Mouse (Mus musculus): ENCODE measurements at regions not wholly inside any gene's neighbourhood (a gene's known extent, or its start where the extent isn't known, plus 50 kb on each side); places are given as distances from the start of the nearest gene placed in this dataset.

DNA sequence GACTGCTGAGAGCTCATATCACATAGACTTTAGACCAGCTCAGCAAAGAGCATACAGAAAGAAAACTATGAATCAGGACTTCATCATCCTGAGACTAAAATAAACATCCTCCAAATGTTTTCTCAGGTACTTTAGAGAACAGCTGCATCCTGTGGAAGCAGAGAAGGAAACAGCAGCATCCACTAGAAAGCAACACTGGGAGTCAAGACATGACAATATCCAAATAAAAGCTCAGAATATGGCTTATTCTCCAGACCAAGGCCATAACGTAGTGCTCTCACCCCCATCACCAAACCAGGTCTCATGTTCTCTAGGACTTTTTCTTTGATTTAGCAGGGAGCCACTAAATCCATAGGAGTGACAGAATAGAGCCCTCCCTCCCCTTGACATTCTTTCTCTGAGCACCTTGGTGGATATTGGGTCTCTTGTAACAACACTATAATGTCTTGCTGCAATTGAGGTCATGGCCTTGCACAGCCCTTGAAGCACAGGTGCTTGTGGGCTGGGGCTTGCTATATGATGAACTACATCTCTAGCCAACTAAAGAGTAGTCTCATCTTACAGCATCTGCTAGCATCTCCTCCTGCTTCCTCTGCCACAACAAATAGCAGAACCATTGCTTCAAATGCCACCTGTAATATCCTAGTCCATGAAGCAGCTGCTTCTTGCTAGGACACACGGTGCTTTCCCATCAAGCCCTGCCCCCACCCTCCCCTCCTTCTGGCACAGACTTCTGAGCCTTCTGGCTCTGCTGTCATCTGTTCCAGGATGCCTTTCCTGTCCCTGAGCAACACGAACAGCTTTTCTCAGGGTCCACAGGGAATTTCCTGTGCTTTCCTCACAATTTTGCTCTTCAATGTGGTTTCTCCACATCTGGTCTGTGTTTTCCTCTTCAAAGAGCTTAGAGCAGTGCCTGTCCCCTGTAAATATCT is 108.4 kb upstream of the Ccdc85a start:
- 28% methylated on average over 3 of the region's 3 CpGs for WGBS
- no peaks in the 10 kb centered on the region for H3K27me3 ChIP-seq (ENCODE audit: control insufficient read depth, insufficient read depth, low read length)
- no peaks in the 10 kb centered on the region for H3K36me3 ChIP-seq (ENCODE audit: control insufficient read depth, insufficient read depth, low read length)
- H3K9ac ChIP-seq (ENCODE audit: low read length): no peak overlapping the region
- no peak overlapping the region for H3K4me3 ChIP-seq (ENCODE audit: control insufficient read depth in 1 of 2, insufficient read depth in 1 of 2, low read depth in 1 of 2, low read length in 2 of 2)
- ATAC-seq (ENCODE audit: insufficient number of reproducible peaks, insufficient read depth, low FRiP score, low read depth): peak; percentile 64; the same call in 1 of the 2 replicates
- no peak overlapping the region for H3K4me2 ChIP-seq (ENCODE audit: low read length)
- H3K4me1 ChIP-seq (ENCODE audit: control insufficient read depth in 2 of 2, insufficient read depth in 2 of 2, low read length in 2 of 2): peaks cover 7 to 12% of the 10 kb centered on the region in 2 experiments
- H3K9me3 ChIP-seq (ENCODE audit: control insufficient read depth, low read length): no peaks in the 10 kb centered on the region
- H3K27ac ChIP-seq (replicated peaks in 1 of 2; ENCODE audit: control insufficient read depth in 1 of 2, insufficient read depth in 1 of 2, low read depth in 2 of 2, low read length in 2 of 2): peak overlapping the region; percentile 48 to 59

GRCm38 (mm10) chr11:28688436-28688835 is 104.3 kb upstream of the Ccdc85a start:
- Histone ChIP-seq H3K4me3 (ENCODE audit: control insufficient read depth in 1 of 2, insufficient read depth in 1 of 2, low read depth in 1 of 2, low read length in 2 of 2) (no peak overlapping the region), H3K9ac (ENCODE audit: low read length) (no peak overlapping the region), H3K36me3 (ENCODE audit: control insufficient read depth, insufficient read depth, low read length) (no peaks in the 10 kb centered on the region), H3K4me2 (ENCODE audit: low read length) (no peak overlapping the region), H3K27me3 (ENCODE audit: control insufficient read depth, insufficient read depth, low read length) (no peaks in the 10 kb centered on the region), H3K4me1 (ENCODE audit: control insufficient read depth in 2 of 2, insufficient read depth in 2 of 2, low read length in 2 of 2) (peaks cover 7% of the 10 kb centered on the region in 2 experiments), H3K9me3 (ENCODE audit: control insufficient read depth, low read length) (no peaks in the 10 kb centered on the region), H3K27ac (replicated peaks in 1 of 2; ENCODE audit: control insufficient read depth in 1 of 2, insufficient read depth in 1 of 2, low read depth in 2 of 2, low read length in 2 of 2) (no peak overlapping the region)
- ATAC-seq (ENCODE audit: insufficient number of reproducible peaks, insufficient read depth, low FRiP score, low read depth): no peak
- WGBS: 66% methylated on average over 1 of the region's 1 CpGs

GRCm38 (mm10) chr11:28685407-28685806 is 101.3 kb upstream of the Ccdc85a start:
- Histone ChIP-seq H3K27ac (replicated peaks in 1 of 2; ENCODE audit: control insufficient read depth in 1 of 2, insufficient read depth in 1 of 2, low read depth in 2 of 2, low read length in 2 of 2) (no peak overlapping the region), H3K27me3 (ENCODE audit: control insufficient read depth, insufficient read depth, low read length) (no peaks in the 10 kb centered on the region), H3K36me3 (ENCODE audit: control insufficient read depth, insufficient read depth, low read length) (no peaks in the 10 kb centered on the region), H3K9me3 (ENCODE audit: control insufficient read depth, low read length) (no peaks in the 10 kb centered on the region), H3K9ac (ENCODE audit: low read length) (no peak overlapping the region), H3K4me2 (ENCODE audit: low read length) (no peak overlapping the region), H3K4me1 (ENCODE audit: control insufficient read depth in 2 of 2, insufficient read depth in 2 of 2, low read length in 2 of 2) (no peaks in the 10 kb centered on the region), H3K4me3 (ENCODE audit: control insufficient read depth in 1 of 2, insufficient read depth in 1 of 2, low read depth in 1 of 2, low read length in 2 of 2) (no peak overlapping the region)
- no peak for ATAC-seq (ENCODE audit: insufficient number of reproducible peaks, insufficient read depth, low FRiP score, low read depth)

DNA sequence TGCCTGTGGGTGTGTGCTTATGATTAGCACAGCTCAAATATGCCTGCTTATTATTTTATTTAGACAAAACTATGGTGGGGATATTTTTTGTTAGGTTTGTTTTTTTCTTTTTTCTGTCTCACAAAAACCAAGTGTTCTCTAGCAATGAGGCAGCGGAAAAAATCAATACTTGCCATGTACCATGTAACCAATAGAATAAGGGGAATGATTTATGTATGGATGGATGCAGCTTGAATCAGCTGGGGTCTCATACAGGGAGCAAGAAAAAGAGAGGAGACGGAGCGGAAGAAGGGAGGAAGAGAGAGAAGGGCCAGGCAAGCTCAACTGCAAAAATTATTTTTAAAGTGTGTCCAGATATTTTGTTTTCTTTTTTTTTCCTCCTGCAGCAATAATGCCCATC is 97.2 kb upstream of the Ccdc85a start:
- no peak for ATAC-seq (ENCODE audit: insufficient number of reproducible peaks, insufficient read depth, low FRiP score, low read depth)

GRCm38 (mm10) chr11:28670765-28671164 is 86.6 kb upstream of the Ccdc85a start:
- H3K4me2 ChIP-seq (ENCODE audit: low read length): no peak overlapping the region
- peaks cover 0 to 9% of the 10 kb centered on the region in 2 experiments; a peak in 2 of 4 replicates for H3K4me1 ChIP-seq (ENCODE audit: control insufficient read depth in 2 of 2, insufficient read depth in 2 of 2, low read length in 2 of 2)
- H3K9ac ChIP-seq (ENCODE audit: low read length): no peak overlapping the region
- H3K36me3 ChIP-seq (ENCODE audit: control insufficient read depth, insufficient read depth, low read length): no peaks in the 10 kb centered on the region
- no peak for ATAC-seq (ENCODE audit: insufficient number of reproducible peaks, insufficient read depth, low FRiP score, low read depth)
- no peaks in the 10 kb centered on the region for H3K9me3 ChIP-seq (ENCODE audit: control insufficient read depth, low read length)
- H3K27me3 ChIP-seq (ENCODE audit: control insufficient read depth, insufficient read depth, low read length): no peaks in the 10 kb centered on the region
- H3K27ac ChIP-seq (replicated peaks in 1 of 2; ENCODE audit: control insufficient read depth in 1 of 2, insufficient read depth in 1 of 2, low read depth in 2 of 2, low read length in 2 of 2): no peak overlapping the region
- no peak overlapping the region for H3K4me3 ChIP-seq (ENCODE audit: control insufficient read depth in 1 of 2, insufficient read depth in 1 of 2, low read depth in 1 of 2, low read length in 2 of 2)

More for the DNA sequence above, 97.2 kb upstream of the Ccdc85a start:
- WGBS: 74% methylated on average over 3 of the region's 3 CpGs
- no peak overlapping the region for H3K9ac ChIP-seq (ENCODE audit: low read length)
- H3K4me1 ChIP-seq (ENCODE audit: control insufficient read depth in 2 of 2, insufficient read depth in 2 of 2, low read length in 2 of 2): no peaks in the 10 kb centered on the region
- H3K4me3 ChIP-seq (ENCODE audit: control insufficient read depth in 1 of 2, insufficient read depth in 1 of 2, low read depth in 1 of 2, low read length in 2 of 2): no peak overlapping the region
- H3K9me3 ChIP-seq (ENCODE audit: control insufficient read depth, low read length): no peaks in the 10 kb centered on the region
- H3K27me3 ChIP-seq (ENCODE audit: control insufficient read depth, insufficient read depth, low read length): no peaks in the 10 kb centered on the region
- no peak overlapping the region for H3K4me2 ChIP-seq (ENCODE audit: low read length)
- no peak overlapping the region for H3K27ac ChIP-seq (replicated peaks in 1 of 2; ENCODE audit: control insufficient read depth in 1 of 2, insufficient read depth in 1 of 2, low read depth in 2 of 2, low read length in 2 of 2)
- H3K36me3 ChIP-seq (ENCODE audit: control insufficient read depth, insufficient read depth, low read length): no peaks in the 10 kb centered on the region

DNA sequence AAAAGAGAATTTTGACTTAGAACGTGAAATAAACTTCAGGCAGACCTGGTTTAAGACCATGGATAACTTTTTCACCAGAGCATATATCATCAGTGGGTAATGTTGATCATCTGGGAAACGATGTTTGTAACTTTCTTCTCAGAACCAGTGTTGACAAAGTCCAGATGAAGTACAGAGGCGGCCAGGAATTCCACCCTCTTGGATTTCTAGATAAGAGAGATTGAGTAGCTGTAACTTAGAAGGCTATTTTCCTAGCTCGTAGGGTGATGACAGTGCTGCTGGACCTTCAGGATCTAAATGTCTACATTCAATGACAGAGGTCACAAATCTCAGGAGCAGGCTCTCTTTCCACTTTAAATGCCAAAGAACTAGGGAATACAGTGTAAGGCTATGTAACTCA is 85.2 kb upstream of the Ccdc85a start:
- no peak overlapping the region for H3K9ac ChIP-seq (ENCODE audit: low read length)
- H3K9me3 ChIP-seq (ENCODE audit: control insufficient read depth, low read length): no peaks in the 10 kb centered on the region
- no peaks in the 10 kb centered on the region for H3K36me3 ChIP-seq (ENCODE audit: control insufficient read depth, insufficient read depth, low read length)
- ATAC-seq (ENCODE audit: insufficient number of reproducible peaks, insufficient read depth, low FRiP score, low read depth): 0 out of 2 replicates have a peak, but pooled peaks have one; percentile 9
- no peak overlapping the region for H3K4me3 ChIP-seq (ENCODE audit: control insufficient read depth in 1 of 2, insufficient read depth in 1 of 2, low read depth in 1 of 2, low read length in 2 of 2)
- no peaks in the 10 kb centered on the region for H3K27me3 ChIP-seq (ENCODE audit: control insufficient read depth, insufficient read depth, low read length)
- no peak overlapping the region for H3K27ac ChIP-seq (replicated peaks in 1 of 2; ENCODE audit: control insufficient read depth in 1 of 2, insufficient read depth in 1 of 2, low read depth in 2 of 2, low read length in 2 of 2)
- no peak overlapping the region for H3K4me2 ChIP-seq (ENCODE audit: low read length)
- WGBS: 13% methylated on average over 4 of the region's 4 CpGs
- peaks cover 0 to 9% of the 10 kb centered on the region in 2 experiments; a peak in 2 of 4 replicates for H3K4me1 ChIP-seq (ENCODE audit: control insufficient read depth in 2 of 2, insufficient read depth in 2 of 2, low read length in 2 of 2)

DNA sequence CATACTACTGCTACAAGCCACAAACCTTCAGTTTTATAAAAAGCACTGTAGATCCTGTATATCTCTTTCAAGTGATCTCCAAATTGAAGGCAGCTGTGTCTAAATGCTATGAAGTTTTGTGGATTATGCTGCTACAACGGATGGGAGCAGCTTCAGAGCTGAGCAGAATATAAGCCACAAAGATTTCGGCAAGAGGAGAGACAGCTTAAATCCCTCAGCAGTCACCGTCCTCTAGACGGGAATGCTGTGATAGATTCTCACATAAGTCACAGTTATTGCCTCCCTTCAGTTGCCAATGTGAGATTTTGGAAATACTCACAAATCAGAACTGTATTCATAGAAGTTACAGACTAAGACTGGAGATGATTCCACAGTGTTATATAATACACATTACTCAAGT is 76.3 kb upstream of the Ccdc85a start:
- 74% methylated on average over 4 of the region's 4 CpGs for WGBS
- Histone ChIP-seq H3K27ac (replicated peaks in 1 of 2; ENCODE audit: control insufficient read depth in 1 of 2, insufficient read depth in 1 of 2, low read depth in 2 of 2, low read length in 2 of 2) (no peak overlapping the region), H3K4me1 (ENCODE audit: control insufficient read depth in 2 of 2, insufficient read depth in 2 of 2, low read length in 2 of 2) (no peaks in the 10 kb centered on the region), H3K9ac (ENCODE audit: low read length) (no peak overlapping the region), H3K27me3 (ENCODE audit: control insufficient read depth, insufficient read depth, low read length) (no peaks in the 10 kb centered on the region), H3K4me3 (ENCODE audit: control insufficient read depth in 1 of 2, insufficient read depth in 1 of 2, low read depth in 1 of 2, low read length in 2 of 2) (no peak overlapping the region), H3K4me2 (ENCODE audit: low read length) (no peak overlapping the region), H3K9me3 (ENCODE audit: control insufficient read depth, low read length) (no peaks in the 10 kb centered on the region), H3K36me3 (ENCODE audit: control insufficient read depth, insufficient read depth, low read length) (no peaks in the 10 kb centered on the region)
- no peak for ATAC-seq (ENCODE audit: insufficient number of reproducible peaks, insufficient read depth, low FRiP score, low read depth)

Data from heart, embryonic 14.5 days (tissue).